ENCODE assay signal across 9 mouse cellular contexts in the genomic region with DNA sequence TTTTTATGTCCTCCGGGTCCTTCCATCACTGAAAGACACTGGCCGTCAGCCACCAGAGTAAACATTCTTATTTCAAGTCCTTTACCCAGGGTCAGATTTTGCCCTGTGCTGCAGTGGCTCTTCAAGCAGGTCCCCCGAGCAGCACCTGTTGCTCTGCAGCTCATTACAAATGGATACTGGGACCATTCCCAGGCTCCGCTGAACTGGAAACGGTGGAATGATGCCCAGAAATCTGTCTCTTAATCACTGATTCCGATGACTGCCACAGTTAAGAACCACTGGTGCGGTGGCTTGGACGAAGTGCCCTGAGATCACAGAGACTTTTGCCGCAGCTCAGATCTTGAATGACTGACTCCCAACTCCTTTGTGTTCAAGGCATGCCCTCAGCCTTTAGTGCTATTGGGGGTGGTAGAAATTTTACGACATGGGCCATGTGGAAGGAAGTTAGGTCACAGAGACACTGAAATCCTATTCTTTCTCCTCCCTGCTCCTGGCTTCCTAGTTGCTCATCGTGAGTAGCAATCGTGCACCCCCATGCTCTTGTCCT.
A peak's percentile ranks its signal among the peaks of the same experiment; 100 is the strongest.
DNase-seq lines count a peak whose midpoint lies in the region; ATAC-seq and TF ChIP-seq lines count a peak whose summit lies in the region.
"Had no signal": no experiment of that assay in that cellular context is flagged by ENCODE, and none has a peak within 500 bp of the region (broad histone marks: within the 10 kb centered on the region; RNA-seq: fewer than 3 reads in every experiment).

No protein-coding gene starts in this region.

- peak; percentile 32; the same call in 1 of the 2 replicates for ATAC-seq in neural tube, embryonic 13.5 days (ENCODE audit: low read depth)
- ATAC-seq in kidney, embryonic 16.5 days (ENCODE audit: low FRiP score, low TSS enrichment), result peak; percentile 90
- ATAC-seq in limb, embryonic 14.5 days (ENCODE audit: low FRiP score, low read depth), result no peak
- no peak for ATAC-seq in erythroid progenitor cell, adult 5-6 weeks (replicated peaks; ENCODE audit: low FRiP score, poor library complexity, severe bottlenecking)

- H3K27ac ChIP-seq in neural tube, embryonic 13.5 days (replicated peaks), result no peak overlapping the region
- peak overlapping the region; percentile 4; the same call in 1 of the 2 replicates for H3K27ac ChIP-seq in kidney, embryonic 16.5 days (ENCODE audit: low read length)
- H3K27ac ChIP-seq in limb, embryonic 14.5 days (replicated peaks; ENCODE audit: low read depth, low read length), result 0 out of 2 replicates have a peak overlapping the region, but pooled peaks have one; percentile 13
- H3K27ac ChIP-seq: macrophage had no signal

- no peaks in the 10 kb centered on the region for H3K36me3 ChIP-seq in neural tube, embryonic 13.5 days
- H3K36me3 ChIP-seq in kidney, embryonic 16.5 days (ENCODE audit: insufficient read depth, low read length), result no peaks in the 10 kb centered on the region
- no peaks in the 10 kb centered on the region for H3K36me3 ChIP-seq in limb, embryonic 14.5 days (ENCODE audit: control insufficient read depth, insufficient read depth, low read length)

- H3K4me3 ChIP-seq in neural tube, embryonic 13.5 days, result no peak overlapping the region
- H3K4me3 ChIP-seq in kidney, embryonic 16.5 days (ENCODE audit: low read length), result no peak overlapping the region
- no peak overlapping the region for H3K4me3 ChIP-seq in limb, embryonic 14.5 days (replicated peaks; ENCODE audit: low read length)

- peak; percentile 5 for DNase-seq in embryo, embryonic 10.5 days (ENCODE audit: low spot score)
- DNase-seq in embryo, embryonic 11 days, result no peak
- no peak for DNase-seq in neural tube, embryonic 10.5 days (ENCODE audit: extremely low spot score, low spot score)
- no peak for DNase-seq in limb, embryonic 14.5 days (ENCODE audit: low spot score)
- no peak for DNase-seq in adipocyte (ENCODE audit: low spot score)

- TF ChIP-seq POLR2A in limb, embryonic 14.5 days (IDR thresholded peaks at IDR 0.05; ENCODE audit: borderline replicate concordance, extremely low read depth, insufficient read depth, insufficient read length), result no peak

- H3K9ac ChIP-seq in neural tube, embryonic 13.5 days, result no peak overlapping the region
- no peak overlapping the region for H3K9ac ChIP-seq in kidney, embryonic 16.5 days (replicated peaks; ENCODE audit: low read length)
- no peak overlapping the region for H3K9ac ChIP-seq in limb, embryonic 14.5 days (ENCODE audit: low read depth, low read length, severe bottlenecking)

- no peaks in the 10 kb centered on the region for H3K27me3 ChIP-seq in neural tube, embryonic 13.5 days
- no peaks in the 10 kb centered on the region for H3K27me3 ChIP-seq in kidney, embryonic 16.5 days (ENCODE audit: insufficient read depth, low read length)
- H3K27me3 ChIP-seq in limb, embryonic 14.5 days (ENCODE audit: control insufficient read depth, insufficient read depth, low read length), result no peaks in the 10 kb centered on the region

- no peaks in the 10 kb centered on the region for H3K9me3 ChIP-seq in neural tube, embryonic 13.5 days
- no peaks in the 10 kb centered on the region for H3K9me3 ChIP-seq in kidney, embryonic 16.5 days (ENCODE audit: low read length)
- H3K9me3 ChIP-seq in limb, embryonic 14.5 days (ENCODE audit: control insufficient read depth, low read length), result no peaks in the 10 kb centered on the region

- H3K4me2 ChIP-seq in neural tube, embryonic 13.5 days, result no peak overlapping the region
- no peak overlapping the region for H3K4me2 ChIP-seq in kidney, embryonic 16.5 days (replicated peaks; ENCODE audit: low read depth, low read length)
- H3K4me2 ChIP-seq in limb, embryonic 14.5 days (replicated peaks; ENCODE audit: low read depth, low read length, severe bottlenecking), result no peak overlapping the region

- WGBS in neural tube, embryonic 13.5 days, result 43% methylated on average over 12 of the region's 12 CpGs
- WGBS in kidney, embryonic 16.5 days, result 20% methylated on average over 12 of the region's 12 CpGs
- 48% methylated on average over 12 of the region's 12 CpGs for WGBS in limb, embryonic 14.5 days

- peaks cover 7% of the 10 kb centered on the region for H3K4me1 ChIP-seq in neural tube, embryonic 13.5 days (replicated peaks)
- H3K4me1 ChIP-seq in kidney, embryonic 16.5 days (ENCODE audit: insufficient read depth, low read length), result peaks cover 4% of the 10 kb centered on the region; the same call in 1 of the 2 replicates
- peaks cover 20% of the 10 kb centered on the region for H3K4me1 ChIP-seq in limb, embryonic 14.5 days (ENCODE audit: control insufficient read depth, insufficient read depth, low read length)

Comparison
In these comparisons a context has a peak if more than half of its experiments do, and no peak if none do; other contexts are left out.
1. ATAC-seq: peak in neural tube, embryonic 13.5 days (single experiment) and kidney, embryonic 16.5 days (single experiment); none in limb, embryonic 14.5 days (single experiment) and erythroid progenitor cell, adult 5-6 weeks (single experiment).